Mouse (Mus musculus) kidney, adult 2 months (tissue): ENCODE data around the gene Lonp1.
"Not testable (repeated sequence)": the region's sequence is repeated elsewhere in the genome, so short reads cannot be mapped to it uniquely, and the experiment has no call there.

Experiments used
- CTCF ChIP-seq: fragments of 200-500 bp; conservative IDR thresholded peaks from 2 replicates; pipeline ENCODE4 v1.5.1; 2011; ENCODE audit warnings: low read depth, mild to moderate bottlenecking, control low read depth, low read length, moderate library complexity, mixed read lengths; ENCODE audit not compliant: insufficient read depth, insufficient read length
- POLR2A ChIP-seq: fragments of 200-500 bp; IDR thresholded peaks from one replicate; pipeline ENCODE4 v1.6.1; 2011; ENCODE audit warnings: low read depth, low read length, control low read depth

GRCm38 (mm10) chr17:56629800-56630781 lies 3.4 kb upstream of the Lonp1 start:
- TF ChIP-seq POLR2A, CTCF: not testable (repeated sequence)
